ENCODE assay signal across 10 mouse cellular contexts in the genomic region with DNA sequence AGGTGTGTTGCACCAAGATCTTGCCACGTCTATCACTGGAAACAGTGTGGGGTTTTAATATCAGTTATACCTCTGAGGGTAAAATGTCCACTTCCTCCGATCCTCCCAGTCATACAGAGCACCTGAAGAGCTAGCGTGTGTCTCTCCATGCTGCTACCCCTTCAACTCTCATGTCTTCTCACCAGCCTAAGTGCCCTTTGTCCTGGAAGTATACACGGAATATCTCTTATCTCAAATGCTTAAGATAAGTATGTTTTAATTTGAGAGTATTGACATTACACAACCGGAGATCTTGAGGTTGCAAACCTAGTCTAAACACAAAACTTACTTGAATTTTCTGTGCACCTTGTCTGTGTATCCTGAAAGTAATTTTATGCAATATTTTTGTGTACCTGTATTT.
"Had no signal": no experiment of that assay in that cellular context is flagged by ENCODE, and none has a peak within 500 bp of the region (broad histone marks: within the 10 kb centered on the region; RNA-seq: fewer than 3 reads in every experiment).

No protein-coding gene starts in this region.

- H3K9ac ChIP-seq: heart, embryonic 13.5 days; heart, embryonic 15.5 days; hindbrain, embryonic 13.5 days; hindbrain, embryonic 15.5 days; limb, embryonic 13.5 days; limb, embryonic 15.5 days; liver, embryonic 12.5 days; liver, embryonic 14.5 days had no signal

- H3K27me3 ChIP-seq: heart, embryonic 13.5 days; heart, embryonic 15.5 days; hindbrain, embryonic 13.5 days; hindbrain, embryonic 15.5 days; limb, embryonic 13.5 days; limb, embryonic 15.5 days; liver, embryonic 12.5 days had no signal

- H3K36me3 ChIP-seq: heart, embryonic 13.5 days; heart, embryonic 15.5 days; hindbrain, embryonic 13.5 days; hindbrain, embryonic 15.5 days; limb, embryonic 13.5 days; limb, embryonic 15.5 days; liver, embryonic 12.5 days had no signal

- H3K27ac ChIP-seq: heart, embryonic 13.5 days; heart, embryonic 15.5 days; hindbrain, embryonic 13.5 days; hindbrain, embryonic 15.5 days; hindbrain, postnatal 0 days; limb, embryonic 13.5 days; limb, embryonic 15.5 days; liver, embryonic 12.5 days; liver, embryonic 14.5 days had no signal

- H3K4me2 ChIP-seq: heart, embryonic 11.5 days; heart, embryonic 13.5 days; heart, embryonic 15.5 days; hindbrain, embryonic 13.5 days; hindbrain, embryonic 15.5 days; limb, embryonic 13.5 days; limb, embryonic 15.5 days; liver, embryonic 12.5 days had no signal

- H3K4me3 ChIP-seq: heart, embryonic 13.5 days; heart, embryonic 15.5 days; hindbrain, embryonic 13.5 days; hindbrain, embryonic 15.5 days; limb, embryonic 13.5 days; limb, embryonic 15.5 days; liver, embryonic 12.5 days had no signal

- H3K9me3 ChIP-seq: heart, embryonic 13.5 days; heart, embryonic 15.5 days; hindbrain, embryonic 13.5 days; hindbrain, embryonic 15.5 days; limb, embryonic 13.5 days; limb, embryonic 15.5 days; liver, embryonic 12.5 days had no signal

- ATAC-seq: hindbrain, postnatal 0 days; liver, embryonic 12.5 days had no signal
